Mouse (Mus musculus) C3H10T1/2 (cell line): Measurements from ENCODE around the gene Irak2. TPM values are rescaled to one million over a fixed set of nuclear protein-coding genes. Genes with fewer than 3 reads are reported as not detected.

Source experiments
- polyA plus RNA-seq, 2 experiments: library from polyadenylated mRNA; unstranded; fragments of >200 nt; fragmentation: generic; extraction: Trizol; gene quantifications; one replicate each; pipeline ENCODE4 v1.2.1; 2012; ENCODE audit warnings: missing spikeins in 2 of 2

Irak2 gene
- 1 to 10 TPM; 1.9 to 6.9 TPM for polyA plus RNA-seq

DNA sequence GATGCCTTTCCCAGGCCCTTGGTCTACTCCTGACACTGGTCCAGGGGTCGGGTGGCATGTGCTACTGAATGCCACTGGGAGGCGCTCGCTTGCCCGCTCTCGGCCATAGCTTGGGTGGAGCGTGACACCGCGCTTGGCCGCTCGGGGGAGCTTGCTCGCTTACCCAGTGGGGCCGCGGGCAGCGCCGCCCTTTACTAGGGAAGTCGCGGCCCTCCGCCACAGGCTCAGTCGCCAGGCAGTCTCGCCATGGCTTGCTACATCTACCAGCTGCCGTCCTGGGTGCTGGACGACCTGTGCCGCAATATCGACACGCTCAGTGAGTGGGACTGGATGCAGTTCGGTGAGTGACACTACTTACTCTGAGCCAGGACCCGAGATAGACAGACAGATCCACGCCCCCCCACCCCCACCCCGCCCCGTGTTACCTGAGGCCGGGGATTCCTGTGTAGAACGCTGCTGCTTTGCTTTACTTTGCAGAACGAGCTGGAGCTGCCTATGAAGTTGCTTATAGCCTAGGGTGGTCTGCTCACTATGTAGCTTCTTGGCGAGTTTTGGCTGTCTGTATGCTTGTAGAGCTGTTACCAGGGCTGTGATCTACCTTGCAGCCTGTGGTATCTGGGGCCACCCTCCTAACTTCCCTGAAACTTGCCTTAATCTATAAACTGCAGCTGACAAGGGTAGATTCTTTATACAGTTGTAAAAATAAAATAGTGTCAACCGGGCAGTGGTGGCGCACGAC lies at the start of gene Irak2:
Gene Irak2, plus strand, starts transcription at position 166 of the 739 bp plus-strand sequence.

DNA sequence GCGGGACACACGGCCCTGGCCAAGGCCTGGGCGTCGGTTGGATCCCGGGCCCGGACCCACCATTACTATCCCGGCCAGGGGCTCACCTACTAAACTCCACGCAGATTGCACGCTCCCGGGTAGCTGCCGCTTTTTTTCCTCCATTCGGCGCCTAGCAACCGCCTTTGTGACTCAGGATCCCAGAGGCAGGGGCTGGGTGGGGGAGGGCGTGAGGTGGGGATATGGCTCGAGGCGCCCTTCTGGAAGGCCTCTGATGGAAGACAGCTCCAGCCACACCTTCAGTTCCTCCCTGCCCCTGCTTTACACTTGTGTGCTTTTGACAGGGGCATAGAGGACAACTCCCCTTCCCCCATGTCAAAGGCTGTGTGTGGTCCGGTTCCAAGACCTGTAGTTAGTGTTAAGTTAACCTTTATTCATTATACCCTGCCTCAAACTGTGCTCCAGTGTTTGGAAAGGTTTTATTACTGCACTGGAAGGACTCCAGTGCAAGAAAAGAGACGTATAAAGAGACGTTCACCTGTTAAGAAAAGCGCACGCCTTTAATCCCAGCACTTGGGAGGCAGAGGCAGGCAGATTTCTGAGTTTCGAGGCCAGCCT lies 37.6 kb upstream of the Irak2 start, which contains the start of gene Fancd2os:
Gene Fancd2os, minus strand, starts transcription at position 173 of the 597 bp plus-strand sequence.

DNA sequence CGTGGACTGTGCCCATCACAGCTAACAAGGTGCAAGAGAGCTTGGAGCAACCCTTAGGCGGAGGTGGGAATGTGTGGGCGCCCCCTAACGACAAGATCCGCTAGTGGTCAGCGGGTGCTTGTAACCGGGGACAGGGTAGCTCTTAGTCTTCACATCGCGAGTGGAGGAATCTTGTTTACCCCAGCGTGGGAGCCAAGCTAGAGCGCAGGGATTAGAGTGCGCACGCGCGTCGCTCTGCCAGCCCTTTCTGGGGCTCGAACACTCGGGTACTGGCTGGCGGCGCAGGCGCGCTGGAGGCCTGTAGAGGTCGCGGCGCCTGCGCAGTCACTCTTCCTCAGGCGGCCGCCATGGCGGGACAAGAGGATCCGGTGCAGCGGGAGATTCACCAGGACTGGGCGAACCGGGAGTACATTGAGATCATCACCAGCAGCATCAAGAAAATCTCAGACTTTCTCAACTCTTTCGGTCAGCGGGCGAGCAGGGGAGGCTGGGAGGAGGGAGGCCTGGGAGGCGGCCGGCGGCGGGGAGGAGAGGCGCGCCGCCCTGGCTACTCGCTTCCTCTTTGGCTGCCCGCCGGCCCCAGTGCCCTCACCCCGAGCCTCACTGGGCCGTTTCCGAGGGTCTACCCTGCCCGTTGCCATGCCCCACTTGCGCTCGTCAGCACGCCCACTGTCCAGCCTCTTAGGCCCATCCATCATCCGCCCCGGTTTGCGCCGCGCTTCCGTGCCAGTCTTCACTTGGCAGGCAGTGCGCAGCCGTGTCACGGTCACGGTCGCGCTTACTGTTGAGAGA lies 33.6 kb upstream of the Irak2 start, which contains the start of gene Brk1:
Gene Brk1, plus strand, starts transcription at position 341 of the 792 bp plus-strand sequence.

DNA sequence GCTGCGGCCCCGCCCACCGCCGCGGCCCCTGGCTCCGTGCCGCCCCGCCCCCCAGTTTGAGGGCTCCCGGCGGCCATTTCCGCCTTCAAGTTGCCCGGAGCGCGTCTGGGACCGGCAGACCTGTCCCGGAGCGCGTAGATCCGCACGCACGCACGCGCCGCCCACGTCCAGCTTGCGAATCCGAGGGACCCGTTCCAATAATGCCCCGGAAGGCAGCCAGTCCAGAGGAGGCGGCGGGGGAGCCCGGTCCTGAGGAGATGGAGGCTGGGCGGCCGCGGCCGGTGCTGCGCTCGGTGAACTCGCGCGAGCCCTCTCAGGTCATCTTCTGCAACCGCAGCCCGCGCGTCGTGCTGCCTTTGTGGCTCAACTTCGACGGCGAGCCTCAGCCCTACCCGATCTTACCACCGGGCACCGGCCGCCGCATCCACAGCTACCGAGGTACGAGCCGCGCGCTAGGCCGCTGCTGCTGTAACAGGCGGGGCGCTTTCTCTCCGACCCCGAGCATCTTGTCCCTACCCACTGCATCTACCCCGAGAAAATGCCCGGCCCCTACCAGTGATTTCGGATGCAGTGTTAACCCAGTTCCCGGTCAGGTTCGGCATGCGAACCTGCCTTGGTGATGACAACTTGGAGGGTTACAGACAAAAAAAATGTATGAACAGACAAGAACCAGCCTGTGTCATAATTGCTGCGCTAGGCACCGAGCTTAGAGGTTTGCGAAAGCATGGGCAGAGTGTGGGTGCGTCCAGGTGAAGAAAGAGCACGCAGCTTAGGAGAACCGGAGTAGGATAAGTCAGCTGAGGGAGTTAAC lies 14.1 kb upstream of the Irak2 start, which contains the start of gene Vhl:
Gene Vhl, plus strand, starts transcription at position 19 of the 811 bp plus-strand sequence.

DNA sequence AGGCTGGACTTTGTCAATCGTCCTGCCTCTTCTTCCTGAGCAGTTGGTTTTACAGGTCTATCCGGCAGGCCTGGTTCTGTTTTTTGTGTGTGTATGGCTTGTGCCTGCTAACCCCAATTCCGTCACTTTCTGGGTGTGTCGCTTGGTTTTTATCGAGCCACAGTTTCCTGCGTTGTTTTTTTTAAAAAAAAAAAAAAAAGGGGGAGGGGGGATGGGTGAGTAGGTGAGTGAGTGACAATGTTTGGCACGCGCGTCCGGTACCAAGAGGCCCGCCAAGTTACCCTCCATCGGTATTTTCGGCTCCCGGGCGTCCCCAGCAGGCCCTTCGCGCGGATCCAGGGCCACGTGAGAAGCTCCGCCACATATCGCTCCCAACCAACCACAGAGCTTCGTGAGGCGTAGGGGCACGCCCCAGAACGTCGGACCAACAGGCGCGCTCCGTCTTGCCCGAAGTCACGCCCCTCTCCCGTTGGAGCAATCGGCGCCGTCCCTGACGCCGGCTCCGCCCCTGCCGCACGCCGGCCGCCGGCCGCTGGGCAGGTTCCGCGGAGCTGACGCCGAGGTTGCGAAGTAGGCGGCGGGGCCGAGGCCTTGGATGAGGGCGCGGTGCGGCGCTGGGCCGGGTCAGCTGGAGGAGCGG lies 58.4 kb downstream of the Irak2 start, which contains the start of gene Tatdn2:
Gene Tatdn2, plus strand, starts transcription at position 469 of the 640 bp plus-strand sequence.

DNA sequence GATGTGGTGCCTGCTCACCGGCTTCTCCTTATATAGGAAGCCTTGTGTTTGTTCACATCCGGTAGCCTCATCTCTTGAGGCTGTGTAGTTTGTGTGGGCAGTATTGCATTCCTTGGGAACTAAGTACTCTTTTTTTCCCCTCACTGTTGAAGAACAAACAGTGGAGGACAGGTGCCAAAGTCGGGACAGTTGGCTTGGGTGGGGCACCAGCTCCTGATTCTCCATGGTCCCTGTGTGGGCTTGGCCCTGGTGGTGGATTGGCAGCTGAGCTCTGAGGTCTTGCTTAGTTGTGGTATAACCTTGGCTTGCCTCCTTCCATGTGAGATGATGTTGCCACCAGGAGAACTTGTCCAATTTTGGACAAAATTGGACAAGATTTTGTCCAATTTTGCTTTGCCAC lies 81.6 kb downstream of the Irak2 start, which contains the start of gene Ghrl:
Gene Ghrl, minus strand, starts transcription at position 3 of the 400 bp plus-strand sequence.

DNA sequence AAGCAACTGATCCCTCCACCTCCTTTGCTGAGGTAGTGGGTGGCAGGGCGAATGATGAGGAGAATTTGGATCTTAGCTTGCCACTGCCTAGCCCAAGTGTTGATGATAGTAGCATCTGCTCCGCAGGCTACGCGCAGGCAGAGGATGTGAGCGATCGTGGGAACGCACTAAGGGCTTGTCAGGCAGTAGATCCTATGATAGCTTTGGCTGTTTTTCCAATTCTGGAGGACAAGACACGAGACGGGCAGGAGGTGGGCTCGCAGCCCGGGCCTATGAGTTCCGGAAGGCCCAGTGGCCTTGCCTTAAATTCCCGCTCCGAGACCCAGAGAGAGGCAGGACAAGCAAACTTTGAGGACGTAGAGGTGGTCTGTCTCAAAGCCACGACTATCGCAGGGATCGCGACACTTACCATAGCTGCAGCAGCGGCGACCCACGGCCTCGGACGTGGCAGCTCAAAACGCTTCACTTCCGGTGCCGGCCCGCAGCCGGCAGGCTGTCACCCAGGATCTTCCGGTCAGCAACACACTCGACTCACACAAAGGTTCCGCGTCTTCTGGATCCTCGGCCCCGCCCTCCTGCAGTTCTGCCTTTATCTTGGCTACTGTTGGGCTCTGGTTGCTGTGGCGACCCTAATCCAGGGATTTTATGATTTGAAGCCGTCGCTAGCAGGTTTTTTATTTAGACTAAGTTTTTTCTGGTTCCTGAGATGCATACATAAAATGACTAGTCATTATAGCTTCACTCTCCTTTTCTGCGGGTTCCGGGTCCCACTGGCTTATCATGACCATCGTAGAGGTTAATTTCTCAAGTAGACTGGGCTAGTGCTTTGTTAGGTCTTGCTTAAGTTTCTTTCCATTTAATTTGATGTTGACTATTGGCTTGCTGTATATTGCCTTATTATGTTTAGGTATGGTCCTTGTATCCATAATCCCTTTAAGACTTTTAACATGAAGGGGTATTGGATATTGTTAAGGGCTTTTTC lies 102.3 kb downstream of the Irak2 start, which contains the start of gene Sec13:
Gene Sec13, minus strand, starts transcription at position 508 of the 982 bp plus-strand sequence.

Other genes with a start within 250 kb of the Irak2 start
- gene Ttll3, start 249.2 kb upstream of the Irak2 start, polyA plus RNA-seq: 1 to 10 TPM in 1 of 2 experiments, under 1 TPM in 1; 0.75 to 7.1 TPM
- gene Rpusd3, start 219.1 kb upstream of the Irak2 start, polyA plus RNA-seq: 10 to 100 TPM in 1 of 2 experiments, 1 to 10 TPM in 1; 7.3 to 13.4 TPM
- not detected for gene Cidec, start 202.7 kb upstream of the Irak2 start, polyA plus RNA-seq
- 10 to 100 TPM; 43.5 to 47.0 TPM for gene Jagn1, start 195.9 kb upstream of the Irak2 start, polyA plus RNA-seq
- under 1 TPM; 0.02 to 0.09 TPM for gene Il17re, start 180.0 kb upstream of the Irak2 start, polyA plus RNA-seq
- gene Il17rc, start 167.0 kb upstream of the Irak2 start, polyA plus RNA-seq: 10 to 100 TPM; 54.5 to 79.0 TPM
- 1 to 10 TPM in 1 of 2 experiments, under 1 TPM in 1; 0.23 to 3.3 TPM for gene Creld1, start 155.2 kb upstream of the Irak2 start, polyA plus RNA-seq
- under 1 TPM; 0.01 to 0.06 TPM for gene Prrt3, start 136.5 kb upstream of the Irak2 start, polyA plus RNA-seq
- gene Emc3, start 106.8 kb upstream of the Irak2 start, polyA plus RNA-seq: 10 to 100 TPM; 19.3 to 81.3 TPM
- 1 to 10 TPM in 1 of 2 experiments, under 1 TPM in 1; 0.62 to 2.8 TPM for gene Fancd2, start 106.8 kb upstream of the Irak2 start, polyA plus RNA-seq
- gene Fancd2os, start 37.8 kb upstream of the Irak2 start, polyA plus RNA-seq: under 1 TPM in 1 of 2 experiments, not detected in 1; 0.12 TPM
- gene Brk1, start 33.7 kb upstream of the Irak2 start, polyA plus RNA-seq: 100 to 1,000 TPM; 124 to 277 TPM
- gene Vhl, start 14.5 kb upstream of the Irak2 start, polyA plus RNA-seq: 10 to 100 TPM in 1 of 2 experiments, 1 to 10 TPM in 1; 5.0 to 26.2 TPM
- gene Tatdn2, start 58.6 kb downstream of the Irak2 start, polyA plus RNA-seq: 10 to 100 TPM; 16.3 to 26.7 TPM
- under 1 TPM in 1 of 2 experiments, not detected in 1; 0.38 TPM for gene Ghrl, start 81.4 kb downstream of the Irak2 start, polyA plus RNA-seq
- 100 to 1,000 TPM; 127 to 130 TPM for gene Sec13, start 102.3 kb downstream of the Irak2 start, polyA plus RNA-seq